Mouse (Mus musculus): ENCODE data around the gene Fbxo4.

Gene Fbxo4

DNA sequence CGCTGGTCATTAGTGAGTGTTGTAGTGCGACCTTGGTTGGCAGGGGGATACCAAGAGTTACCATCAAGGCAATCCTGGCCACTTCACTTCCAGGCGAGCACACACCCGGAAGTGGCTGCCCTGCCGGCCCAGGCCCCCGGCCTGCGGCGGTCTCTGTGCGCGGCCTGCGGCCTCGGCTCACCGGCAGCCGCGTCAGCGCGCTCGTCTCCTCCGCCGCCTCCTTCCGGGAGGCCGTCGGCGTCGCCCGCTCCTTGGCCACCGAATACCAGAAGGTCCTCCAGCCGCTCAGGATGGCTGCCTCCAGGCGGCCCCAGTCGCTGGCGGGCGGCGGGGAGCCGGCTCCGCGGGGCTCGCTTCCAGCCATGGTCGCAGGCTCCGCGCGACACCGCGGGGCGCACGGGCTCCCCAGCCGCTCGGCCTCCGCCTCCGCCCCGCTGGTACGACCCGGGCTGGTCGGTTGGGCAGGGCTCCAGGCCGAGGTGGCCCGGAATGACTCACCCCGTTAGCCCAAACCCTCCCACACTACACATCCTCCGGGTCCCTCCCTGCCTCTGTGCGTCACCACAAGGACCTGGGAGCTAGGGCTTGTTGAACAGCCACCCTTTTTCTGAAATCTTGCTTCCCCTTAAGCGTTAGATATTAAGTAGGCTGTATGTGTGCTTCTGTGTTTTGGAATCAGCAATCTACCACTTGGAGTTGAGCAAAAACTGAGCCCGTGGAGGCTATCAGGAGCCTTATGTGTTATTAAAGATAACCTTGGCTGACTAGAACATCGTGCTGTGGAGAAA is at the start of gene Fbxo4:
Fbxo4 (minus strand) TSS at position 513 of the 788 bp plus-strand sequence.
- peak; percentile 58 for DNase-seq

GRCm38 (mm10) chr15:4028960-4029359 is 49.6 kb upstream of the Fbxo4 start:
- DNase-seq, result no peak

DNA sequence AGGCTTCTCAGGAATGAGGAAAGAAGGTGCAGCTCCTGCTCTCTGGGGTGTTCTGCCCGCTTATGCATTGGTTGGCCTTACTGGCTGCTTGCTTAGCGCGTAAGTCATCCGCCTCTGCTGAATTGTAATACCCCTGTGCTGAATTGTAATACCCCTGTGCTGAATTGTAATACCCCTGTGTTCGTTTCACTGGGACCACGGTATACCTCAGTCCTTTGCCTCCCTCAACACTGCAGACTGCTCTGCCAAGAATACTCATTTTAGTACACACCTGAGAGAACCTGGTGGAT is 49.0 kb upstream of the Fbxo4 start:
- DNase-seq, result no peak

GRCm38 (mm10) chr15:4027671-4028410 is 48.5 kb upstream of the Fbxo4 start:
- DNase-seq, result no peak

DNA sequence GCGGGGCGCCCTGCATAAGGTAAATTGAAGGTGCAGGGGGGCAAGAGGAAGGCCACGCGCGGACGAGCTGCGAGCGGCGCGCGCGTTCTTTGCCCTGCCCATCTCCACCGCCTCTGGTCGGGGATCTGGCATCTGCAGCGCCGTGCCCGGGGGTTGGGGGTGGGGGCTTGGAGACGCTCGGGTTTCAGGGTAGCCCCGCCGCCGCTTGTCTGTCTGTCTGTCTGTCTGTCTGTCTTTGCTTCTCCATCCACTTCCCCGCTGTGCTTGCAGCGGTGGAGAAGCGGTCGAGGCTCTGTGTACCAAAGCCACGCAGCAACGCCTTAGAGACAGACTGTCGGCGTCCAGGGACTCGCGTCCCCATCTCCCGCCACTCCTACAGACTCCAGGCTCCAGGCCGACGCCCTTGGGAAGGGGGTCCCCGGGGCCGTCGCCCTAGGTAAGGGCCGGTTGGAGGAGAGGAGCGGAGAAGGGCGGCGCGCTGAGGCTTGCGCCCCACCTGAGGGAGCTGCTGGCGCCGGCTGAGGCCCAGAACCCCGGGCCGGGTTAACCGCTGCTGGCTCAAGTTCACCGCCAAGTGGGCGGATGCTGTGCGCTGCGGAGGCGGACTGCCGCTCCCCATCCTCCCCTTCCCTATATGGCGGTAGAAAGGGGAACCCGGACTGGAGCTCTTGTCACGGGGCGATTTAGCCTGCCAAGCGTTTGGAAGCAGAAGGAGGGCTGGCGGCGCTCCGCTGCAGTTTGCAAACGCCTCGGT is 47.6 kb upstream of the Fbxo4 start:
- peak; percentile 80 for DNase-seq

- DNase-seq, result peak; percentile 88
Measured at GRCm38 (mm10) chr15:4026231-4026773, 46.9 kb upstream of the Fbxo4 start, which contains the start of gene Oxct1. Gene Oxct1, plus strand, starts transcription at chr15:4026383.

DNA sequence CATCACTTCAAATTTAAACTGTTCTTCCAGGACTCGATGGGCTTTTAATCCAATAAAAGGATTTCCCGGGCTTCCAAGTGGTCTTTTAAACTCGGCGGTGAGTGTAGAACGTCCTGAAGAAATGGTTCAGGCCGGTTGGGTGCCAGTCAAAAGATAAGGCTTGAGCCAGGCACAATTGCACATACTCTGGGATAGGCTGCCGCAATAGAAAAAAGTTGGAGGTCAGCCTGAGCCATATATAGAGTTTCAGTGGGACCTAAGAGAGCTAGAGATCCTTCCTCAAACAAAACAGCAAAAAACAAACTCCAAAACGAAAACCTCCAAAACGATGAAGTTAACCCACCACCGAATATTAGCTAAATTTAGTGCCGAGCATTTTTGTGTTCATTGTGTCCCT is 46.1 kb upstream of the Fbxo4 start:
- no peak for DNase-seq

DNA sequence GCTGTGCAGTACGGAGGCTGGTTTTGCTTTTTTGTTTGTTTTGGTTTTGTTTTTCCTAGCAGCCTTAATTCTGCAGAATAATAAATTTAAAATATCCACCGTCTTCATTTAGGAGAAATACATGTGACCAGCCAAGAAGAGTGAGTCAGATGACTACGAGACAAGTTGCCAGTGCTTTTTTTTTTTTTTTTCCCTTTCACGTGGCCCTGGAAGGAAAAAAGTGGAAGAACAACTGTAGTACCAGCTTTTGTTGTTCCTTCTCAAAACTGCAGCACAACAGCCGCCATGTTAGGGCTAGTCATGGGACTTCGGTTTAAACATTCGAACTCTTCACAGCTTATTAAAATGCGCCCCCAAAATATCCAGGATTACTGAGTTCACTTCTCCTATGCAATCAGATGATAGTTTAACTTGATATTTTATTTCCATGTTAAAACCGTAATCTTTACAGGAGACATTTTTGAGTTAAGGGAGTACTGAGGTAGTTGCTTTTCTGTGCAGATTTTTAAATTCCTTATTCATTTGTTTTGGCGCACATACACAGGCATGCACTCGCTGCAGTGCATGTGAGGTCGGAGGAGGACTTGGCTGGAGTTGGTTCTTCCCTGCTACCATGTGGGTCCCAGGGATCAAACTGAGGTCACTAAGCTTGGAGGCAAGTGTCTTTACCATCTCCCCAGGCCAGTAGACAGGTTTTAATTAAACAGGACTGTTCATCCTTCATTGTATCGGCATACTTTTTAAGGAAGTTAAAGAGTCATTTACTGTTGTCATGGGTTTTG is 45.5 kb upstream of the Fbxo4 start:
- DNase-seq, result no peak

DNA sequence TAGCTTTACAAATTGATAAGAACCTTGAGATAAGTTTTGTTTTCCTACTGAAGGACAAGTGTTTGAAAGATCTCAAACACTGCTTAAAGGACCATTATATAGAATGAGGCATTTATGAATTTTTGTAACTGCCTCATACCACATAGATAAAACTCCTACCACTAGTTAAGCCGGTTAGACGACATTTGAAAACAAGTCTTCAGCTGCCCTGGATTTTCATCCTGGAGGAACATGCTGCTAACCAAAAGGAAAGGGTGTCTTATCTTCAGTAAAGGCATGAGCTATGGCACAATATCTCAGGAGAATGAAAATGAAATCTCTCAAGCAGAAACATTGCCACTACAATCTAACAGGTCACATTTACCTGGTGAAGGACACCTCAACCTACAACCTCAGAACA is 44.4 kb upstream of the Fbxo4 start:
- DNase-seq, result no peak

DNA sequence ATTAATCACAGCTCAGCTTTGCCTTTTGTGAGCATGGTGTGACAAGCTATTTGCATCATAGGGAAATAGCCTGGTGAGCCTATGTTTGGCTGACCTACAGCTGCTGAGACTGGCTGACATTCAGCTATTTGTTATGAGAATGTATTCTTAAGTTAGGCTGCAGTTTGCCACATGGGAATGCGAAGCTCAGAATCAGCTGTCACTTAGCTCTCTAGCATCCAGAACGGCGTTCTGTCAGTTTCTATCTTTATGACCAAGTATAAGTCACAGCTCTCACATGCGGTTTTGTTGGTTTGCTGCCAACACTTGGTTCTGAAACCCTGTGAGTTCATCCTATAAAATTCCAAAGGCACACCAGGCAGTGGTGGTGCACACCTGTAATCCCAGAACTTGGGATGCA is 41.3 kb upstream of the Fbxo4 start:
- DNase-seq, result no peak

DNA sequence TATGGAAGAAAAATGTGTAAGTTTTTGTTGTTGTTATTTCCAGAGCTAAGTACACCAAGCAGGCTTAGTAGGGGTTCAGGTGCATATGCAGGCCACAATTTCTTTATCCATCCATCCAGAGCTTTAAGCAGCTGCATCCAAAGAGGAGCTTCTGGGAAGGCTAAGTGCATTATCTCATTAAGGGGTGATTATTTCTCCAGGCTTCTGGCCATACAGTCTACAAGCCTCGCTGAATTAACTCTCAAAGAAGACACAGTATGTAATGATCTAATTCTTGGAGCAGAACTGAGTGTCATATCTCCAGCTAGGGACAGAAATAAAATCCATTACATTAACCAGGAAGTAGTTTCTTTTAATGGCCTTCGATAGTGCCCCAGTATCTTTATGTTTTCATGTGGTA is 34.5 kb upstream of the Fbxo4 start:
- DNase-seq, result no peak

DNA sequence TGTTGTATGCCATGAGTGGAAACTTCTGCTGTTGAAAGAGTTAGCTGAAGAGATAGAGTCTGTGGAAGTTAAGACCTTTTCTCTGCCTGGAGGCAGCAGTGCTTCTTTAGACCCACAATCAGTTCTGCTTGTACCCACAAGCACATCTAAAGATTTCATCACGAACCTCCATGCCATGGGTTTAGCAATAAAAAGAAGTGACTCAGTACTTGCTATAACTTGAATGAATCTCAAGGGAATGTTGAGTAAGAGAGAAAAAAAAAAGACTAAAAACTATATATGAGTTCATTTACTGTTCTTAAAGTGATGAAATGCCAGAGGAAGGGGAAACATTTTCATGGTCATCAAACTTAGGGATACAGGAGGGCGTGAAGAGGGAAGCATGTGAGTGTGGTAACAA is 21.2 kb upstream of the Fbxo4 start:
- no peak for DNase-seq

- no peak for DNase-seq
Measured at GRCm38 (mm10) chr15:3999144-3999543, 19.8 kb upstream of the Fbxo4 start.

DNA sequence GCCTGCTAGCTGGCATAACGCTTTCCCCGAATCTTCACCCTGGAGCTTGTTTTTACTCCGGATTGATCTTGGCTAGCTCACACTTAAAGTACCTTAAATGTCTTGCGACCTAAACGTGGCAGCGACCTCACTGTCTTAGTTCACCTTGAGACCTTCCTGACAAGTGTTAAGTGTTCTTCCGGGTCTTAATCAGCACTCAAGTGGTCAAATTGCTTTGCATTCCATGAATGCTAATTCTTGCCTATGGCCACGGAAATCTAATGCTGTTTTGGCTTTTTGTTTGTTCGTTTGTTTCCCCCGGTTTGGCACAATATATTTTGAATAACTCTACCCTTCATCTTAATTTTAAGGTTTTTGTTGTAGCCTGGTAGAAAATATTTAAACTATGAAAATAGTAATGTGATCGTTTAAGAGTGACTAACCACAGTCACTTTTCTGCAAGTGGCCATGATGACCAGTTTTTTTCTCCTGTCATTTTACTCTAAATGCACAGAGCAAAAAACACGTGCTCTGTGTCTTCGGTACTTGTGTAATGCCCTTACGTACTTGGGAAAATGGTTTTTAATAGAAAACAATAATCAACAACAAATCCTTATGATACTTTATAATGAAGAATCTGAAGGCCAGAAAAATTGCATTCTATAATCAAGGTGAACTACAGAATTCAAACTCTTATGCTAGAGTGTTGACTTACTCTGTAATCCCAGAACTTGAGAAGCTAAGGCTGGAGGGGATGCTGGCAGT is 17.1 kb upstream of the Fbxo4 start:
- DNase-seq, result no peak

DNA sequence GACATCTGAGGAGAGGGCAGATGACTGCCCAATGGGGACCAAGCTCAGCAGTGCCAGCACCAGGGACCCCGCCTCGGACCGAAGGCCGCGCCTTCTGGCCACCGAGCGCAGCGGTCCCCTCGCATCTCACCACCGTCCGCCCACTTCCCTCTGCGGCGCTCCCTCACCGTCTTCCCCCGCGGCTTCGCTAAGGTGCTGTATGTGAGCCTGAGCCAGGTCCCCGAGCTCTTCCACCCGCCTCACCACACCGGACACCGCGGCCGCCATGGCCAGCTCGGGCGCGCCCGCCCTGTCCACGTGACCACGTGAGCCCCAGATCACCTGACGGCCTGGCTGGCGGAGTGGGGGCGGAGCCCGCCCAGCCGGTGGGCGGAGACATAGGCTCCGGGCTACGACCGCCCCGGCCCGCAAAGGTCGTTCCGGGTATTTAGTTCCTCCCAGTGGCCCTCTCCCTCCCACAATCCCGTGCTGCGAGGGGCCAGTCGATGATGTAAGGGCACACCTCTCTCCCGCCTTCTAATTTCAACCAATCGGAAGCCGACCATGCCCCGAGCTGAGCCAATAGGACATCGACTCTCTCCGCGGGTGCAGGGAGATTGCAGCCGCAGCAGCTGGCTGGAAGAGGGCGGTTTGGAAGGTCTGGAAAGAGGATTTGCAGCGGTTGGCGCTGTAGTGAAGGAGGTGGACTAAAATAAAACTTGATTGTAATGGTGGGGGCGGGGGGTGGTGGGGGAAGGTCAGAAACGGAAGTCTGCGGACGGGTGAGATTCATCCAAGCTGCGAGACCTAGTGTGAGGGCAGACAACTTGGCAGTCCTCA is 16.3 kb upstream of the Fbxo4 start, which contains the start of gene AW549877:
AW549877 (minus strand) TSS at position 297 of the 819 bp plus-strand sequence.
- DNase-seq, result peak; percentile 98

DNA sequence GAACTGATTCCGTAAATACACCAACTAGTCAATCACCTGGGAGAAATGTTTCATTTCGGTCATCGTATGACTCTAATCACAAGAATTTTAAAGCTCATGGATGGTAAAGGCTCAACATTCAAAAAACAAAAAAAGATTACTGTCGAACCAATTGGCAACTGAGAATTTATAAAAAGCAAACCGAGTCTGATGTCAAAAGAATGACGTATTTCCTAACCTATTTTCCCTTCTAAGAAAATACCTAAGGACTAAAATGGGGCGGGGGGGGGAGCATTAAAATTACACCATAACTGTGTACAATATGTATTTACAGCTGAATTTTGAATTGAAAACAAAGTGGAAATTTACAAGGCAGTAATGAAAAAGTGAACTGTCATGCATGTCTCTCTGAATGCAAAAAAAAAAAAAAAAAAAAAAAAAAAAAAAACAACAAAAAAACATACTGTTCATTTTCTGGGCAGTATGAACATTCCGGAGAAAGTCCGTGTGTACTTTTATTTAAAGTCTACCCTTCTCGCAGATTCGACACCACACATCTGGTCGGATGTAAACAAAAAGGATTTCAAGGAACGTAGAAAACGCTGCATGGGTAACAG is 15.6 kb upstream of the Fbxo4 start:
- no peak for DNase-seq

DNA sequence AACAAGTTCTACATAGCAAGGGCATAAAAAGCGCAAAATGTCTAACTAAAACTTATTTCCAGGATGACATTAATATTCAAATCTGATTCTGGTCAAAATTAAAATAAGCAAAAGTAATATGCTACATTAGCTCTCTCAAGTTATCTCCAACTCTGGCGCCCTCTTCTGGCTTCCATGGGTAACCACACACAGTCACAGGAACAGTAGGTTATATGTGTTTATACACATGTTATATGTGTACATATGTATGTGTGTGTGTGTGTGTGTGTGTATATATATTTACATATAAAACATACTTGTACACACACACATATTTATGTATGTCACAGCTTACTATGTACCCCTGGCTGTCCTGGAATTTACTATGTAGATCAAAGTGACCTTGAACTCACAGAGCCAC is 8.6 kb upstream of the Fbxo4 start:
- DNase-seq, result peak; percentile 50

DNA sequence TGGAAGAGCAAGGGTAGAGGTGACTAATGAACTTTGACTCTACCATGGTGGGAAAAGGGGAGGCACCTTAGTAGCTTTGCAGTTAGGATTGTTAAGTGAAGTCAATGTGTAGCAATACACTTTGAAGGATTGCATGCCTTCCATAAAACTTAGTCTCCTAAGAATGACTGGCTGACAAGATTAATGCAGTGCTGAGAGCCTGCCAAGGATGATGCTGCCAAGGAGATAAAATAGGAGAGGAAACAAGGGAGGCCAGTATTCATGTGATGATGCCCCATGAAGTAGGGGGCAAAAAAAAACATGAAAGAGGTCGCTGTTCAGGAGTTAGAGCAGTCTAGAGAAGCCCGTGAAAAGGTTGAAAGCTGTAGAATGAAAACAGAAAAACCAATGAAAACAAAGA is 5.5 kb upstream of the Fbxo4 start:
- no peak for DNase-seq

DNA sequence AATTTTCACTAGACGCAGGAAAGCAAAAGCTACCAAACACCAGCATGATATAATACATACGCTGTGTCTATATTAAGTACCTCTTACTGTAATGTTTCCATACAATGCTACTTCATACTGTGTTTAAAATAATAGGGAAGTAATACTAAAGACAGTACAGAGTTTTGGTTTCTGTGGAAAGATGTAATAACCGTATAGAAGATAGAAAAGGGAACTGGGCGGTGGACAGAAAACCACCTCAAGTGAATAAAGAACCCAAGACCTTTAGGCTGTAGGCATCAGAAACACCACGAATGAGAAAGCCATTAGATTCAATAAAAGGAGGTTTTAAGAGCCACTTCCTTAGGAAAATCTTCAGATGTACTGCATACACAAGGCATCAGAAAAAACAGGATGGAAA is 3.4 kb upstream of the Fbxo4 start:
- no peak for DNase-seq

- DNase-seq, result no peak
Measured at GRCm38 (mm10) chr15:3979871-3980270, 498 bp upstream of the Fbxo4 start.

DNA sequence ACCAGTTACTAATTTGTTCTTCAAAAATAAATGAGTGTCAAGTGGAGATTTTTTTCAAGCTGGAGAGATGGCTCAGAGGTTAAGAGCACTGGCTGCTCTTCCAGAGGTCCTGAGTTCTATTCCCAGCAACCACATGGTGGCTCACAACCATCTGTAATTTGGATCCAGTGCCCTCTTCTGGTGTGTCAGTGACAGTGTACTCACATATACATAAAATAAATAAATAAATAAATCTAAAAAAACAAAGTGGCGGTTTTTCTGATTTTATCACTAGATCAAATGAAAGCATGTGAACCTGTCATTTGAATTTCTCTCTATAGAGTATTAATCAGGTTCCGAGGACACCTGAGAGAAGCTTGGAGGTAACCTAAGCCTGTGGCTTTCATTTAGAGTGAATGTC is 1.1 kb downstream of the Fbxo4 start:
- DNase-seq, result no peak

Measured in thymus, postnatal 14 days (tissue).